Mouse (Mus musculus): ENCODE measurements around the gene Tbc1d15. TPM values are rescaled to one million over a fixed set of nuclear protein-coding genes. Genes with fewer than 3 reads are reported as not detected.

The Tbc1d15 gene
- total RNA-seq (2023), result 10 to 100 TPM; 81.9 to 90.3 TPM

DNA sequence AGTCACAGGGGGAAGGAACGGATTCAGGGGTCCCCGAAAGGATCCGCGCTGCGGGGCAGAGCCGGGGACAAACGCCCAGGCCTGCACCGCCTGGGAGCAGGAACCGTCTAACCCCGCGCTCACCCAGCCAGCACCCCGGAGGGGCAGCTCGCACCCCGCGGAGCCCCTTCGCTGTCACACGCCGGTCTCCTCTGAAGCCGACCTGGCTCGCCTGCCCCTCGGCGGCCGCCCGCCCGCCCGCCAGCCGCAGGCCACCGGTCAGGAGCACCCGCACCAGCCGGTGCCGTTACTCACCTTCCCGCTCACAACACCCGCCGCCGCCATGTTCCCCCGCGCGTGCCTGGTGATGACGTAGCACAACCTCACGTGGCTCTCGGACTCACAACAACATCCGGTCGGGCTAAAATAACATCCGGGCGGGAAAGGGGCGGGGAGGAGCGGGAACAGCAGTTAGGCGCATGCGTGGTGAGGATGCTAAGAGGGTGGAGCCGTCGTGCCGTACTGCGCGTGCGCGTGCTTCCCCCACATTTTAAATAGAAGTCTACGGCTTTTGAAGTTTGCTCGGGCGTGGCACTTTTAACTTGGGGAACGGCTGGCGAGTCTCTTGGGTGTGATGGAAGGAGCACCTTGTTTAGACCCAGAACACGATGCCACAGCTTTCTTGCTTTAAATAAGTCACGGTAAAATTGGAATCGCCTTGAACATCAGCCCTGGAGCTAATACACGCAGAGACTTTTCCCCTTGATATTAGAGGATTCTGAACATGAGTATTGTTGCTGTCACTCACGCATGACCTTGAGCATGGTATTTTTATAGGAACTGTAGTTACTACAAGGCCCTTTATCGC, at the start of gene Tbc1d15:
Tbc1d15 (minus strand) TSS at position 380 of the 847 bp plus-strand sequence.

DNA sequence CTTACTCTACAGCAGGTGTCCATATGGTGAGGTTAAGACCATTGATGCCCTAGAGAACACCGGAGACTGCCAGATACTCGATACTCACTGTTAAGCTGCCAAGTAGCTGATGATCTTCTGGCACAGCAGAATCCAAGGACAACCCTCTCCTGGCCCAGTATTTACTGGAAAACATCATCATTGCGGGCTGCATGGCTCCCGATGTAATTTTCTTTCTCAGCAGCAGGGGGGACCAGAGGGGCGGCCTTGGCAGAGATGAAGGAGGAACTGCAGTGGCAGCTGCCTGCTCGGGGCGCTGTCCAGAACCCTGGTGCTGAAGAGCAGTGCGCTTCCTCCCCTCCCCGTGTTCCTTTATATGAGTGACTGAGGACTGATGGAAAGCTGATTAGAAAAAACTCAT, 66.6 kb downstream of the Tbc1d15 start, which contains the start of gene Tph2:
Tph2 (minus strand) TSS at position 326 of the 400 bp plus-strand sequence.

Other genes starting within 250 kb of the Tbc1d15 start
- not detected for gene Tph2, start 66.4 kb downstream of the Tbc1d15 start, total RNA-seq (2023)
- 10 to 100 TPM; 59.7 to 60.6 TPM for gene Rab21, start 64.1 kb upstream of the Tbc1d15 start, total RNA-seq (2023)
- gene Tmem19, start 111.0 kb upstream of the Tbc1d15 start, total RNA-seq (2023), result 10 to 100 TPM; 22.8 to 24.5 TPM
- 1 to 10 TPM; 5.1 to 5.3 TPM for gene Thap2, start 133.0 kb upstream of the Tbc1d15 start, total RNA-seq (2023)
- gene Zfc3h1, start 133.5 kb upstream of the Tbc1d15 start, total RNA-seq (2023), result 10 to 100 TPM; 49.0 to 63.1 TPM